Mouse (Mus musculus) heart, embryonic 12.5 days (tissue): ENCODE data around the gene Itgam. TPM values are rescaled to one million over a fixed set of nuclear protein-coding genes. Genes with fewer than 3 reads are reported as not detected.
A peak's percentile ranks its signal among the peaks of the same experiment; 100 is the strongest.
"Not testable (repeated sequence)": the region's sequence is repeated elsewhere in the genome, so short reads cannot be mapped to it uniquely, and the experiment has no call there.

Experiments
- ATAC-seq: fragments of 200-750 bp; cut with Nextera tagmentation; 2 replicates; pipeline ENCODE4 v1.8.0; 2017; ENCODE audit warnings: moderate TSS enrichment, moderate library complexity; ENCODE audit not compliant: insufficient number of reproducible peaks, low FRiP score
- H3K27ac ChIP-seq: fragments of 300-500 bp; sonication (generic); 2 replicates; pipeline ENCODE4 v1.5.1; 2016; ENCODE audit warnings: mild to moderate bottlenecking, moderate library complexity; ENCODE audit not compliant: poor library complexity, severe bottlenecking
- H3K27me3 ChIP-seq: fragments of 300-500 bp; sonication (generic); replicated peaks from 2 replicates; pipeline ENCODE4 v1.6.1; 2016; ENCODE audit warnings: mild to moderate bottlenecking, moderate library complexity
- H3K36me3 ChIP-seq: fragments of 300-500 bp; sonication (generic); 2 replicates; pipeline ENCODE4 v1.6.1; 2016; ENCODE audit warnings: mild to moderate bottlenecking, moderate library complexity
- H3K4me1 ChIP-seq: fragments of 300-500 bp; sonication (generic); replicated peaks from 2 replicates; pipeline ENCODE4 v1.6.1; 2016; ENCODE audit warnings: mild to moderate bottlenecking
- H3K4me2 ChIP-seq: fragments of 300-500 bp; sonication (generic); 2 replicates; pipeline ENCODE4 v1.6.1; 2016; ENCODE audit warnings: mild to moderate bottlenecking, moderate library complexity
- H3K4me3 ChIP-seq: fragments of 300-500 bp; sonication (generic); 2 replicates; pipeline ENCODE4 v1.5.1; 2016; ENCODE audit warnings: mild to moderate bottlenecking
- H3K9ac ChIP-seq: fragments of 300-500 bp; sonication (generic); 2 replicates; pipeline ENCODE4 v1.6.1; 2016; ENCODE audit warnings: mild to moderate bottlenecking, moderate library complexity
- H3K9me3 ChIP-seq: fragments of 300-500 bp; sonication (generic); replicated peaks from 2 replicates; pipeline ENCODE4 v1.6.1; 2016; ENCODE audit warnings: mild to moderate bottlenecking, moderate library complexity
- WGBS: fragments of 180-500 bp; shearing (Covaris S2); methylation state at CpG from one replicate; pipeline ENCODE4 v1.1.7; 2016; 5-methylcytosine and 5-hydroxymethylcytosine counted together
- polyA plus RNA-seq: library from polyadenylated mRNA; unstranded; fragments of >200 nt; fragmentation: Nextera tagmentation; extraction: Ambion mirVana; gene quantifications from 2 replicates; pipeline ENCODE4 v1.2.1, GENCODE M21; 2016

The Itgam gene
- polyA plus RNA-seq, 1 experiment from 2014 or later: 0.55 TPM

DNA sequence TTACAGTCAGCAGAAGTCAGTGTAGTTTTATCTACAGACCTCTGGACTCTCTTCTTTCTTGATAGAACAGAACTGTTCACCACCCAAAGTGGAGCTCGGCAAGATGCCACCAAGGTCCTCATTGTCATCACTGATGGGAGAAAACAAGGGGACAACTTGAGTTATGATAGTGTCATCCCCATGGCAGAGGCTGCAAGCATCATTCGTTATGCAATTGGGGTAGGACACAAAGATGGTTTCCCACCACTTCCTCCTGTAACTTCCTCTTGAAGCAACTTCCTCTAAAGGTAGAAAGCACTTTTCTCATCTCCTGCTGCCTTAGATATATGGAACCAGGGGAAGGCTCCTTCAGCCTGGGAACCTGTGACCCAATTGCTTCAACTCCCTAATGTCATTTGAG is 71.2 kb downstream of the Itgam start:
- H3K36me3 ChIP-seq: no peaks in the 10 kb centered on the region
- H3K9ac ChIP-seq: no peak overlapping the region
- no peak overlapping the region for H3K4me2 ChIP-seq
- ATAC-seq: no peak
- H3K4me3 ChIP-seq: no peak overlapping the region
- H3K4me1 ChIP-seq: 0 out of 2 replicates have a peak, but pooled peaks cover 4% of the 10 kb centered on the region
- 81% methylated on average over 2 of the region's 2 CpGs for WGBS
- no peaks in the 10 kb centered on the region for H3K27me3 ChIP-seq
- H3K9me3 ChIP-seq: no peaks in the 10 kb centered on the region
- no peak overlapping the region for H3K27ac ChIP-seq

DNA sequence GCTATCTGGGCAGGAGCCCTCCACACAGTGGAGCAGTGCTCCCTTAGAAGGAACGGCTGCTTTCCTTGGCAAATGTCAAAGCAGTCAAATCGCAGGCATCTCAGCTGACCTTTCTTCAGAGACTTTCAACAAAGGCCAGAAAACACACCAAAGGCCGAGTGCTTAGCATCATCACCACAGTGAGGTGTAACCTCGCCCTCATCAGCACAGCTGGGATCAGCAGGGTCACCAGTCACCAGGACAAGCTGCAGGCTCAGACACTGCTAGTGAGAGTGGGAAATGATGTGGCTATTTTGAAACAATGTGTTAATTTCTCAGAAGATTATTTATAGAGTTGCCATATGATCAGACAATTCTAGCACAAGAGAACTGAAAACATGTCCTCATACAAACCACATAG is 74.5 kb downstream of the Itgam start:
- H3K27me3 ChIP-seq: no peaks in the 10 kb centered on the region
- no peak overlapping the region for H3K9ac ChIP-seq
- no peaks in the 10 kb centered on the region for H3K4me1 ChIP-seq
- H3K9me3 ChIP-seq: no peaks in the 10 kb centered on the region; the same call in 1 of the 2 replicates
- H3K4me3 ChIP-seq: no peak overlapping the region
- 43% methylated on average over 4 of the region's 4 CpGs for WGBS
- no peaks in the 10 kb centered on the region for H3K36me3 ChIP-seq
- ATAC-seq: no peak
- H3K27ac ChIP-seq: no peak overlapping the region
- no peak overlapping the region for H3K4me2 ChIP-seq

DNA sequence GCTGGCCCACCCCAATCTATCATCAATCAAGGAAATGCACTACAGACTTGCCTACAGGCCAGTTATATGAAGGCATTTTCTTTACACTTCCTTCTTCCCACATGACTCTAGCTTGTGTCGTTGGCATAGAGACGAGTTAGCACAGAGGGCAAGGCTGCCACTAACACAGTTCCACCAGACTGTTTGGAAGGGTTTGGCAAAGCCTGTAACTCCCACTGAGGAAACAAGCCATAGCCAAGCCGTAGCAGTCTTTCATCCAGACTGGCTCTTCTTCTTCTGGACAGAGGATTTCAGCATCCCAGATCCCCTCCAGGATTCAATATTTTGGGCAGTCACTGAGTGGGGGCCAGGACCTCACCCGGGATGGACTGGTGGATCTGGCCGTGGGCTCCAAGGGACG is 77.2 kb downstream of the Itgam start:
- no peaks in the 10 kb centered on the region; the same call in 1 of the 2 replicates for H3K4me1 ChIP-seq
- ATAC-seq: no peak
- no peaks in the 10 kb centered on the region; the same call in 1 of the 2 replicates for H3K9me3 ChIP-seq
- no peak overlapping the region for H3K4me2 ChIP-seq
- H3K27ac ChIP-seq: no peak overlapping the region
- no peaks in the 10 kb centered on the region for H3K27me3 ChIP-seq
- 83% methylated on average over 6 of the region's 6 CpGs for WGBS
- H3K4me3 ChIP-seq: no peak overlapping the region
- no peaks in the 10 kb centered on the region for H3K36me3 ChIP-seq
- H3K9ac ChIP-seq: no peak overlapping the region

DNA sequence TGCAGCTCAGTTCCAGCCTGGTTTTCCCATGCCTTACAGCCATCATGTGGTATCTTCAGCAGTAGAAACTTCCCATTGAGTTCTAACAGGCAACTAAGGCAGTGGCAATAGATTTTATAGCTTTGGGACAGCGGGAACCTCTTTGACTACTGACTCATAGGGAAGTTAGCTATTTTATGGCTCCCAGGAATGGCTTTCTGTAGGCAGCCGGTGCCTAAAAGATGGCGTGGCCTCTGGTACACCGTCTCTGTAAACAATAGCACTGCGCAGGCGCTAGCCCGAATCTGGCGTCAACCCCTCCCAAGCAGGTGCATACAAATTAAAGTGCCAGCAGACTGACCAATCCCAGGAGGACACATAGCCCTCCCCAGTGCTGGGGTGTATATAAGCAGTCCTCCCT is 88.5 kb downstream of the Itgam start:
- WGBS: 87% methylated on average over 8 of the region's 8 CpGs
- no peak overlapping the region for H3K4me2 ChIP-seq
- 0 out of 2 replicates have a peak, but pooled peaks cover 5% of the 10 kb centered on the region for H3K4me1 ChIP-seq
- no peak overlapping the region for H3K27ac ChIP-seq
- no peaks in the 10 kb centered on the region; the same call in none of the 2 replicates for H3K27me3 ChIP-seq
- no peaks in the 10 kb centered on the region for H3K9me3 ChIP-seq
- no peaks in the 10 kb centered on the region for H3K36me3 ChIP-seq
- no peak overlapping the region for H3K9ac ChIP-seq
- H3K4me3 ChIP-seq: no peak overlapping the region
- no peak for ATAC-seq

DNA sequence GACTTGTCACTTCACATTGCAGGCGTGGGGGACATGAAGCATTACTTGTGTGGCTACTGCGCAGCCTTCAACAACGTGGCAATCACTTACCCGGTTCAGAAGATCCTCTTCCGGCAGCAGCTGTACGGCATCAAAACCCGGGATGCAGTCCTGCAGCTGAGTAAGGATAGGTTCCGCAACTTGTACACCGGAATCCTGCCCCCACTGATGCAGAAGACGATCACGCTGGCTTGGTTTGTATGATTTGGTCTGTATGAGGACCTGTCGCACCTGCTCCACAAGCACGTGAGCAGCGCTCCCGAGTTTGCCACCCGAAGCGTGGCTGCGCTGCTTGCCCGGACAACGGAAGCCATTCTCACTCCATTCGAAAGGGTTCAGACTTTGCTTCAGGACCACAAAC is 91.6 kb downstream of the Itgam start, which contains the start of gene Itgad:
TSS of gene Itgad (plus strand) at position 301 of the 400 bp plus-strand sequence.
- H3K9ac ChIP-seq: no peak within 1 kb of the TSS
- 0 out of 2 replicates have a peak, but pooled peaks cover 5% of the 10 kb centered on the region for H3K4me1 ChIP-seq
- 84% methylated on average over 21 of the region's 21 CpGs for WGBS
- no peak within 1 kb of the TSS for H3K27ac ChIP-seq
- no peak for ATAC-seq
- H3K9me3 ChIP-seq: no peaks in the 10 kb centered on the region
- peak within 1 kb of the TSS; percentile 24 for H3K4me3 ChIP-seq
- peak within 1 kb of the TSS; percentile 62 for H3K4me2 ChIP-seq
- no peaks in the 10 kb centered on the region; the same call in none of the 2 replicates for H3K27me3 ChIP-seq
- no peaks in the 10 kb centered on the region for H3K36me3 ChIP-seq

DNA sequence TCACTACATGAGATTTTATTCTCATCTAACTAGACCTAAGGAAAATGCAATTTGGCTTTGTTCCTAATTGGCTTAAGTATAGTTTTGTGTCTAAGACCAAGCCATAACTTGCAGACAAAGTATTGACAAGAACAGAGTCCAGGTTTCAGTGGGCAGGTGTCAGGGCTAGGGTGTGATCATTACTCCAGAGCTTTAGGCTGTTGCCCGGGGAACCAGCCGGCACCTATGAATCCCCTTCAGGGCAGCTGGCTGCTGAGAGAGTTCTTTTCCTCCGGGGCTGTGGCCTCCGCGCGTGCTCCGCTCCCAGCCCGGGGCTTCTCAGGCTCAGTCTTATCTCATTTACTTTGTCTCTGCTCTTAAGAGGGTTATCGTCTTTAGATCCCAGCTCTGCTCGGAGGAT is 92.5 kb downstream of the Itgam start:
- Histone ChIP-seq H3K27me3 (no peaks in the 10 kb centered on the region; the same call in none of the 2 replicates), H3K9ac (no peak overlapping the region), H3K36me3 (no peaks in the 10 kb centered on the region), H3K4me3 (peak overlapping the region; percentile 24), H3K9me3 (no peaks in the 10 kb centered on the region), H3K4me2 (peak overlapping the region; percentile 62), H3K4me1 (0 out of 2 replicates have a peak, but pooled peaks cover 5% of the 10 kb centered on the region), H3K27ac (no peak overlapping the region)
- ATAC-seq: no peak
- 18% methylated on average over 10 of the region's 10 CpGs for WGBS

DNA sequence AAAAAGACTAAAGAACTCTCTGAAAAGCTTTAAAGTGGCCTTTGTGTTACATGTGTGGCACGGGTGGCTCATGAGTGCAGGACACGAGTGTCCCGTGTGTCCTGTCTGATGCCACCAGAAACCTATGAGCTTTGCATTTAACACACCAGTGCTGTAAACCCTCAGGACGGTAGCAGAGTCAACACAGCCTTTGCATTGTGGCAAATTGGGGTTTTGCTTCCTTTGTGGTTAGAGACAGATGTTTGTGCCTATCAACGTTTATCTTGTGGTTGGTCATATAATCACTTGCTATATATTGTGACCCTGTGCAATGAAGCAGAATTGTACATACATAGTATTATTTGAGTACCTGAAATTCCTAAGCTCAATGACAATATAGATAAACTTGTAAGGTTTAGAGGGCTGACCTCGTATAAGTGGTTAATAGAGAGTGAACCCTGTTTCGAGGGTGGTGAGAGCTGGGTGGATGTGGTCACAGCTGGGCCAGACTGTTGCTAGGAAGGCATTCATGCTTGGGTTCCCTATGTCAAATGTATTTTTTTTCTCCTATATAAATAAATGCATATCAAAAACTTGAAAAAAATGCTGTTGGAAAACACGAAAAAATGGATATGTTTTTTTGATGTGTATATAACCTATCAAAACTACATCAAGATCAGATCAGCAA is 96.4 kb downstream of the Itgam start:
- 80% methylated on average over 8 of the region's 8 CpGs for WGBS
- H3K4me1 ChIP-seq, H3K4me2 ChIP-seq, H3K36me3 ChIP-seq, H3K9me3 ChIP-seq, ATAC-seq, H3K4me3 ChIP-seq, H3K9ac ChIP-seq, H3K27me3 ChIP-seq, H3K27ac ChIP-seq: not testable (repeated sequence)

DNA sequence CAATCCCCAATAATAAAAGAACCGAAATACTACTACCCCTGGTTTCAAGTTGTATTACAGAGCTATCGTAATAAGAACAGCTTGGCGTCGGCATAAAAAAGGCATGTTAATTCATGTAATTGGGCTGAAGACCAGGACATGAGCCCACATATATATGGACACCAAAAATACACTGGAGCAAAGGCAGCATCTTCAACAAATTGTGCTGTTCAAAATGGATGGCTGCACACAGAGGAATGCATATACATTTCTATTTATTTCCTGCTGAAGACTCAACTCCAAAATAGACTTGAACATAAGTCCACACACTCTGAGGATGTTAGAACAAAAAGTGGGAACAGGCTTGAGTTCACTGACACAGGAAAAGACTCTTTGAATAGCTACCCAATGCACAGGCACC is 101.6 kb downstream of the Itgam start:
- Histone ChIP-seq H3K4me1 (no peaks in the 10 kb centered on the region), H3K27me3 (no peaks in the 10 kb centered on the region), H3K36me3 (no peaks in the 10 kb centered on the region), H3K27ac (no peak overlapping the region), H3K9me3 (no peaks in the 10 kb centered on the region), H3K4me2 (no peak overlapping the region), H3K9ac (no peak overlapping the region), H3K4me3 (no peak overlapping the region)
- WGBS: 91% methylated on average over 4 of the region's 4 CpGs
- no peak for ATAC-seq

DNA sequence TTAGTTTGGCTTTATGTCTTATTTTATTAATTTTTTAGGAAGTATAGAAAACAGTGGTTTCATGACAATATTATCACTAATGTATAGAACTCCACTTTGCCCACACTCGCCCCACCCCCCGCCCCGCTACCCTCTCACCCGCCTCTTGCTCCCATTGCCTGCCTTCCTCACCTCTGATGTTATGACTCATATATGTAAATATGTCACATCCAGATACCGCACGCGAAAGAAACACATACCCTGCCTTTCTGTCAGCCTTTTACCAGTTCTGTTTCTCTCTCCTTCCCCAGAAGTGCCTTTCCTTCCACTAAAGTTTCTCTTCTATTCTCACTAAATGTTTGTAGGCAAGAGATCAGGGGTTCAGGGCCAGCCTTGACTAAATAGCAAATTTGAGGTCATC is 104.0 kb downstream of the Itgam start:
- no peaks in the 10 kb centered on the region for H3K4me1 ChIP-seq
- H3K4me2 ChIP-seq: no peak overlapping the region
- no peaks in the 10 kb centered on the region for H3K9me3 ChIP-seq
- H3K27ac ChIP-seq: no peak overlapping the region
- no peaks in the 10 kb centered on the region for H3K36me3 ChIP-seq
- no peak overlapping the region for H3K9ac ChIP-seq
- no peak overlapping the region for H3K4me3 ChIP-seq
- 76% methylated on average over 7 of the region's 7 CpGs for WGBS
- ATAC-seq: no peak
- H3K27me3 ChIP-seq: no peaks in the 10 kb centered on the region

Other genes starting within 250 kb of the Itgam start
- gene Stx4a, start 238.3 kb upstream of the Itgam start, polyA plus RNA-seq: 44.7 and 47.4 TPM in 2 replicates
- 1.5 and 2.2 TPM in 2 replicates for gene Stx1b, start 238.1 kb upstream of the Itgam start, polyA plus RNA-seq
- 11.5 and 12.9 TPM in 2 replicates for gene Zfp646, start 186.4 kb upstream of the Itgam start, polyA plus RNA-seq
- 11.4 and 13.0 TPM in 2 replicates for gene Zfp668, start 185.8 kb upstream of the Itgam start, polyA plus RNA-seq
- 1.5 and 1.7 TPM in 2 replicates for gene Prss53, start 171.7 kb upstream of the Itgam start, polyA plus RNA-seq
- gene Gm21974, start 167.2 kb upstream of the Itgam start, polyA plus RNA-seq: not detected in 2 replicates
- 86.6 and 106 TPM in 2 replicates for gene Vkorc1, start 167.0 kb upstream of the Itgam start, polyA plus RNA-seq
- 129 and 142 TPM in 2 replicates for gene Bckdk, start 158.6 kb upstream of the Itgam start, polyA plus RNA-seq
- gene Kat8, start 150.1 kb upstream of the Itgam start, polyA plus RNA-seq: 27.5 and 29.0 TPM in 2 replicates
- gene Prss8, start 132.5 kb upstream of the Itgam start, polyA plus RNA-seq: 0.59 and 0.96 TPM in 2 replicates
- 8.3 and 10.0 TPM in 2 replicates for gene Prss36, start 115.9 kb upstream of the Itgam start, polyA plus RNA-seq
- gene Fus, start 95.2 kb upstream of the Itgam start, polyA plus RNA-seq: 331 and 335 TPM in 2 replicates
- 28.3 and 31.1 TPM in 2 replicates for gene Pycard, start 68.8 kb upstream of the Itgam start, polyA plus RNA-seq
- 0.86 and 1.2 TPM in 2 replicates for gene Trim72, start 58.7 kb upstream of the Itgam start, polyA plus RNA-seq
- gene Gm49368, start within 50 bp of the Itgam start, polyA plus RNA-seq: not detected in 2 replicates
- 0.04 and 0.19 TPM in 2 replicates for gene Itgax, start 66.9 kb downstream of the Itgam start, polyA plus RNA-seq
- gene Itgad, start 91.7 kb downstream of the Itgam start, polyA plus RNA-seq: 0.71 TPM in 1 of 2 replicates, not detected in the other
- gene Cox6a2, start 143.7 kb downstream of the Itgam start, polyA plus RNA-seq: 632 and 633 TPM in 2 replicates
- gene Armc5, start 174.7 kb downstream of the Itgam start, polyA plus RNA-seq: 15.3 and 15.7 TPM in 2 replicates
- gene 9130023H24Rik, start 175.4 kb downstream of the Itgam start, polyA plus RNA-seq: 7.1 and 7.5 TPM in 2 replicates
- 198 and 202 TPM in 2 replicates for gene Tgfb1i1, start 184.2 kb downstream of the Itgam start, polyA plus RNA-seq
- 0.11 and 0.23 TPM in 2 replicates for gene Slc5a2, start 203.0 kb downstream of the Itgam start, polyA plus RNA-seq
- gene BC017158, start 235.5 kb downstream of the Itgam start, polyA plus RNA-seq: 20.0 and 22.5 TPM in 2 replicates